Comparison of ENCODE assay signal across 10 mouse cellular contexts in genomic region chr13:53019532-53019931, GRCm38 (mm10). TPM values are rescaled to one million over a fixed set of nuclear protein-coding genes. Genes with fewer than 3 reads are reported as not detected.
A peak's percentile ranks its signal among the peaks of the same experiment; 100 is the strongest.
DNase-seq lines count a peak whose midpoint lies in the region; TF ChIP-seq lines count a peak whose summit lies in the region.
"Had no signal": no experiment of that assay in that cellular context is flagged by ENCODE, and none has a peak within 500 bp of the region (broad histone marks: within the 10 kb centered on the region; RNA-seq: fewer than 3 reads in every experiment).

No protein-coding gene starts in this region.

- H3K27me3 ChIP-seq in thymus, adult 2 months (ENCODE audit: control insufficient read depth, insufficient read depth, low read length): no peaks in the 10 kb centered on the region
- H3K27me3 ChIP-seq: midbrain, embryonic 13.5 days had no signal

- peak; percentile 80; the same call in 1 of the 2 replicates for TF ChIP-seq CTCF in thymus, adult 2 months (IDR thresholded peaks at IDR 0.05; ENCODE audit: borderline replicate concordance, control insufficient read depth, extremely low read depth, insufficient read depth, low read length, poor library complexity)

- no peak overlapping the region for H3K4me3 ChIP-seq in thymus, adult 2 months (ENCODE audit: control insufficient read depth, insufficient read depth, low read length)
- H3K4me3 ChIP-seq: midbrain, embryonic 13.5 days had no signal

- no peaks in the 10 kb centered on the region for H3K4me1 ChIP-seq in thymus, adult 2 months (replicated peaks; ENCODE audit: control insufficient read depth, insufficient read depth, low read length)
- H3K4me1 ChIP-seq: midbrain, embryonic 13.5 days had no signal

- H3K36me3 ChIP-seq in thymus, adult 2 months (ENCODE audit: control insufficient read depth, insufficient read depth, low read length): no peaks in the 10 kb centered on the region
- H3K36me3 ChIP-seq: midbrain, embryonic 13.5 days had no signal

- WGBS in thymus, adult 2 months: 63% methylated on average over 9 of the region's 9 CpGs

- no peak for TF ChIP-seq POLR2A in thymus, adult 2 months (IDR thresholded peaks at IDR 0.05; ENCODE audit: control insufficient read depth, extremely low read depth, insufficient read depth, low read length, poor library complexity)

- H3K27ac ChIP-seq in thymus, adult 2 months (ENCODE audit: control insufficient read depth, insufficient read depth, low read length): no peak overlapping the region
- H3K27ac ChIP-seq: midbrain, embryonic 13.5 days had no signal

- DNase-seq in heart, adult 11 months: peak; percentile 89
- DNase-seq in heart, adult 18-20 months: no peak
- DNase-seq in thymus, adult 2 months: peak; percentile 49
- no peak for DNase-seq in thymus, adult 18-20 months
- peak; percentile 16 for DNase-seq in lung, postnatal 36 days
- no peak for DNase-seq in urinary bladder, adult 18-20 months (ENCODE audit: low spot score in 2 of 2)
- DNase-seq in cerebellum, adult 18-20 months: no peak
- DNase-seq in layer of hippocampus, postnatal 36 days: no peak
- DNase-seq: right cerebral cortex, postnatal 14 days had no signal

RNA-seq across cellular contexts. Expression of gene Nfil3, which starts 38.7 kb away (rescaled TPM):
- 10 to 100 TPM; 33.9 to 36.7 TPM for total RNA-seq in heart, adult 18-20 months (2021)
- polyA plus RNA-seq in thymus, adult 2 months (2012; rRNA removed): 2.5 and 2.9 TPM in 2 replicates
- total RNA-seq in layer of hippocampus, postnatal 36 days (2021): 10 to 100 TPM; 19.0 to 19.5 TPM

Comparison
In these comparisons a context has a peak if more than half of its experiments do, and no peak if none do; other contexts are left out.
1. DNase-seq: peak in heart, adult 11 months (single experiment), thymus, adult 2 months (single experiment) and lung, postnatal 36 days (single experiment); none in heart, adult 18-20 months (0 of 2), thymus, adult 18-20 months (0 of 2), urinary bladder, adult 18-20 months (0 of 2), cerebellum, adult 18-20 months (0 of 2) and layer of hippocampus, postnatal 36 days (0 of 2).